Mouse (Mus musculus) heart, embryonic 14.5 days (tissue): ENCODE results near the gene Ispd. TPM values are rescaled to one million over a fixed set of nuclear protein-coding genes. Genes with fewer than 3 reads are reported as not detected.

ENCODE experiments used
- ATAC-seq: fragments of 200-750 bp; cut with Nextera tagmentation; 2 replicates; pipeline ENCODE4 v1.8.0; 2017; ENCODE audit warnings: low read depth, moderate TSS enrichment; ENCODE audit not compliant: insufficient number of reproducible peaks, insufficient read depth, low FRiP score
- H3K27ac ChIP-seq, 2 experiments: fragments of 200-500 bp in 1 of 2; fragments of 300-500 bp in 1 of 2; sonication (generic) in 1 of 2; replicated peaks in 1 of 2; 2 replicates each; pipeline ENCODE4 v1.5.1; 2012 to 2014; ENCODE audit warnings: low read depth in 2 of 2, low read length in 2 of 2, control low read depth in 1 of 2, mild to moderate bottlenecking in 1 of 2, mixed read lengths in 1 of 2; ENCODE audit not compliant: control insufficient read depth in 1 of 2, insufficient read depth in 1 of 2
- H3K27me3 ChIP-seq: fragments of 300-500 bp; sonication (generic); 2 replicates; pipeline ENCODE4 v1.6.1; 2014; ENCODE audit warnings: mild to moderate bottlenecking, low read length, control low read depth; ENCODE audit not compliant: control insufficient read depth, insufficient read depth
- H3K36me3 ChIP-seq: fragments of 300-500 bp; sonication (generic); 2 replicates; pipeline ENCODE4 v1.6.1; 2014; ENCODE audit warnings: mild to moderate bottlenecking, control low read depth, low read length, mixed read lengths; ENCODE audit not compliant: control insufficient read depth, insufficient read depth
- H3K4me1 ChIP-seq, 2 experiments: fragments of 200-500 bp in 1 of 2; fragments of 300-500 bp in 1 of 2; sonication (generic) in 1 of 2; 2 replicates each; pipeline ENCODE4 v1.6.1; 2012 to 2014; ENCODE audit warnings: low read length in 2 of 2, control low read depth in 1 of 2, mixed read lengths in 1 of 2; ENCODE audit not compliant: control insufficient read depth in 2 of 2, insufficient read depth in 2 of 2
- H3K4me2 ChIP-seq: fragments of 300-500 bp; sonication (generic); 2 replicates; pipeline ENCODE4 v1.6.1; 2014; ENCODE audit warnings: mild to moderate bottlenecking, low read length
- H3K4me3 ChIP-seq, 2 experiments: fragments of 200-500 bp in 1 of 2; fragments of 300-500 bp in 1 of 2; sonication (generic) in 1 of 2; 2 replicates each; pipeline ENCODE4 v1.5.1; 2012 to 2014; ENCODE audit warnings: low read length in 2 of 2, mild to moderate bottlenecking in 2 of 2, control low read depth in 1 of 2, low read depth in 1 of 2, moderate library complexity in 1 of 2; ENCODE audit not compliant: control insufficient read depth in 1 of 2, insufficient read depth in 1 of 2
- H3K9ac ChIP-seq: fragments of 300-500 bp; sonication (generic); 2 replicates; pipeline ENCODE4 v1.6.1; 2014; ENCODE audit warnings: mild to moderate bottlenecking, low read length
- H3K9me3 ChIP-seq: fragments of 300-500 bp; sonication (generic); 2 replicates; pipeline ENCODE4 v1.6.1; 2016; ENCODE audit warnings: low read length, control low read depth; ENCODE audit not compliant: control insufficient read depth
- WGBS: fragments of 180-500 bp; shearing (Covaris S2); extraction: QIAGEN DNeasy Blood & Tissue Kit; methylation state at CpG from one replicate; pipeline ENCODE4 v1.1.7; 2014; 5-methylcytosine and 5-hydroxymethylcytosine counted together
- polyA plus RNA-seq: library from polyadenylated mRNA; unstranded; fragments of >200 nt; fragmentation: Nextera tagmentation; extraction: Ambion mirVana; gene quantifications from 2 replicates; pipeline ENCODE4 v1.2.1, GENCODE M21; 2014

Ispd gene
- polyA plus RNA-seq, 1 experiment from 2014 or later, result 13.8 TPM

- Histone ChIP-seq H3K4me3 (no peak overlapping the region), H3K27me3 (no peaks in the 10 kb centered on the region), H3K27ac (no peak overlapping the region), H3K4me1 (no peaks in the 10 kb centered on the region), H3K4me2 (no peak overlapping the region), H3K36me3 (no peaks in the 10 kb centered on the region), H3K9me3 (no peaks in the 10 kb centered on the region), H3K9ac (no peak overlapping the region)
- no peak for ATAC-seq
- WGBS, result 91% methylated on average over 1 of the region's 1 CpGs
Observed at GRCm38 (mm10) chr12:36566974-36567373, 185.7 kb downstream of the Ispd start.

DNA sequence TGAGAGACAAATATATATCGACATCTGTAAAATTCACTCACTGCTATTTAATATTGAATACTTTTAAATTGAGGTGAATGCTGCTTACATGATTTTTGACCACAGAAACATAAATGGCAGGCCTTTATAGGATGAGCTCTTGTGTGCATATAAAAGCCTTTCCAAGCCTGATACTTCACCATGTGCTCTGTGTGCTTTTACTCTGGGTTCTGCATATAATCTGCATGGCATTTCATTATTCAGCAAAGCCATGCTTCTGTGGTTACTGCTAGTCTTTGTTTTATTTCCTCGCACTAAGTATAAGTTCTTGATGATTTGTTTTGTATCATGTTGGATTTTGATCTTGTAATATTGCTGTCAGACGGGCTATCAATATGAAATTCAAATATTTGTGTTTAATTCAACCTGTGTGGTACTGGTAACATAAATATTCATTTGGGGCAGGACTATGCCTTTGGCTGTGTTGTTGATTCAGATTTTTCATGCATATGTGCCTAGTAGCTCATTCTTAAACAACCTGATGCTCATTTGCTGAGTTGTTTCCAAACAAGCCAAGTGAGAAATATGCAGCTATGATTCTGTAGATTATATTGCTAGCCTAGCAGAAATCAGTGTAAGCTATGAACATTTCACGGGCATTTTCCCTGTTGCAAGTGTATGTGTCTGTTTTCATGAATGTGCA is 189.3 kb downstream of the Ispd start:
- H3K4me1 ChIP-seq, result no peaks in the 10 kb centered on the region
- H3K4me3 ChIP-seq, result no peak overlapping the region
- H3K27ac ChIP-seq, result no peak overlapping the region
- no peak overlapping the region for H3K9ac ChIP-seq
- H3K27me3 ChIP-seq, result no peaks in the 10 kb centered on the region
- H3K4me2 ChIP-seq, result no peak overlapping the region
- no peak for ATAC-seq
- 82% methylated on average over 4 of the region's 4 CpGs for WGBS
- no peaks in the 10 kb centered on the region for H3K36me3 ChIP-seq
- H3K9me3 ChIP-seq, result no peaks in the 10 kb centered on the region

- no peaks in the 10 kb centered on the region for H3K27me3 ChIP-seq
- no peak for ATAC-seq
- H3K9ac ChIP-seq, result no peak overlapping the region
- WGBS, result 74% methylated on average over 3 of the region's 3 CpGs
- H3K9me3 ChIP-seq, result no peaks in the 10 kb centered on the region
- H3K4me2 ChIP-seq, result no peak overlapping the region
- no peak overlapping the region for H3K27ac ChIP-seq
- H3K4me1 ChIP-seq, result no peaks in the 10 kb centered on the region
- no peak overlapping the region for H3K4me3 ChIP-seq
- H3K36me3 ChIP-seq, result no peaks in the 10 kb centered on the region
Observed at GRCm38 (mm10) chr12:36584828-36585227, 203.6 kb downstream of the Ispd start.

DNA sequence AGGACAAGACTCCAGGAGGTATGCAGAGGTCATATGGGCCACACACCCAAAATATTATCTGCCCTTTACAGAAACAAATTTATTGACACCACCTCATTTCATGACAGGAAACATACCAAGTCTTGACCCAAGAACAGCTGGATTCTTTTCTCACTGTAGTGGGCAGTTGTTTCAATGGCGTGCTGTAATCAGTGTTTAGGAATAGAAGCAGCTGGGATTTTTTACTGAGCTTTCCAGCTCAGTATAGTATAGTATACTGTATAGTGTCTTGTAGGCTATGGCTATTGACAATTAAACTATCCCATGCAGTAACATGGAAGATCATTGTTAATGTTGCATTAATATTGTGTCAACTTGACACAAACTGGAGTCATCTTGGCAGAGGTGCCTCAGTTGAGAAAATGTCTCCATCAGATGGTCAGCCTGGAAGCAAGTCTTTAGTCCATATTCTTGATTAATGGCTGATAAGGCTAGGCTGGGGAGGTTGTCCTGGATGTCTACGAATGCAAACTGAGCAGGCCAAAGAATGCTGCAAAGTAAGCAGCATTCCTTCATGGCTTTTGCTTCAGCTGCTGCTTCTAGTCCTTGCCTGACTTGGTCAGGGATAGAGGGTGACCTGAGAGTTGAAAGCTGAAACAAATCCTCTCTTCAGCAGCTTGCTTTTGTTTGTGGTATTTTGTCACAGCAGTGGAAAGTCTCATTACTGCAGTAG is 216.4 kb downstream of the Ispd start:
- Histone ChIP-seq H3K4me3 (no peak overlapping the region), H3K27ac (no peak overlapping the region), H3K9ac (no peak overlapping the region), H3K9me3 (no peaks in the 10 kb centered on the region), H3K27me3 (no peaks in the 10 kb centered on the region), H3K4me2 (no peak overlapping the region), H3K4me1 (no peaks in the 10 kb centered on the region), H3K36me3 (no peaks in the 10 kb centered on the region)
- ATAC-seq, result no peak
- 59% methylated on average over 2 of the region's 2 CpGs for WGBS

GRCm38 (mm10) chr12:36621960-36622736 is 240.9 kb downstream of the Ispd start:
- 73% methylated on average over 7 of the region's 7 CpGs for WGBS
- Histone ChIP-seq H3K4me1 (no peaks in the 10 kb centered on the region), H3K27ac (no peak overlapping the region), H3K36me3 (no peaks in the 10 kb centered on the region), H3K9me3 (no peaks in the 10 kb centered on the region), H3K27me3 (no peaks in the 10 kb centered on the region), H3K4me2 (no peak overlapping the region), H3K9ac (no peak overlapping the region), H3K4me3 (no peak overlapping the region)
- ATAC-seq, result no peak

GRCm38 (mm10) chr12:36627204-36627603 is 246.0 kb downstream of the Ispd start:
- Histone ChIP-seq H3K4me3 (no peak overlapping the region), H3K9ac (no peak overlapping the region), H3K36me3 (no peaks in the 10 kb centered on the region), H3K4me1 (no peaks in the 10 kb centered on the region), H3K9me3 (no peaks in the 10 kb centered on the region), H3K27ac (no peak overlapping the region), H3K27me3 (no peaks in the 10 kb centered on the region), H3K4me2 (no peak overlapping the region)
- ATAC-seq, result no peak

GRCm38 (mm10) chr12:36632427-36632826 is 251.2 kb downstream of the Ispd start:
- no peaks in the 10 kb centered on the region for H3K36me3 ChIP-seq
- no peak overlapping the region for H3K27ac ChIP-seq
- H3K9me3 ChIP-seq, result no peaks in the 10 kb centered on the region
- ATAC-seq, result no peak
- H3K27me3 ChIP-seq, result no peaks in the 10 kb centered on the region
- H3K4me3 ChIP-seq, result no peak overlapping the region
- H3K4me1 ChIP-seq, result no peaks in the 10 kb centered on the region
- H3K9ac ChIP-seq, result no peak overlapping the region
- 81% methylated on average over 1 of the region's 1 CpGs for WGBS
- H3K4me2 ChIP-seq, result no peak overlapping the region
